Mouse (Mus musculus): ENCODE measurements around the gene Alkbh6.
A peak's percentile ranks its signal among the peaks of the same experiment; 100 is the strongest.

Gene Alkbh6

DNA sequence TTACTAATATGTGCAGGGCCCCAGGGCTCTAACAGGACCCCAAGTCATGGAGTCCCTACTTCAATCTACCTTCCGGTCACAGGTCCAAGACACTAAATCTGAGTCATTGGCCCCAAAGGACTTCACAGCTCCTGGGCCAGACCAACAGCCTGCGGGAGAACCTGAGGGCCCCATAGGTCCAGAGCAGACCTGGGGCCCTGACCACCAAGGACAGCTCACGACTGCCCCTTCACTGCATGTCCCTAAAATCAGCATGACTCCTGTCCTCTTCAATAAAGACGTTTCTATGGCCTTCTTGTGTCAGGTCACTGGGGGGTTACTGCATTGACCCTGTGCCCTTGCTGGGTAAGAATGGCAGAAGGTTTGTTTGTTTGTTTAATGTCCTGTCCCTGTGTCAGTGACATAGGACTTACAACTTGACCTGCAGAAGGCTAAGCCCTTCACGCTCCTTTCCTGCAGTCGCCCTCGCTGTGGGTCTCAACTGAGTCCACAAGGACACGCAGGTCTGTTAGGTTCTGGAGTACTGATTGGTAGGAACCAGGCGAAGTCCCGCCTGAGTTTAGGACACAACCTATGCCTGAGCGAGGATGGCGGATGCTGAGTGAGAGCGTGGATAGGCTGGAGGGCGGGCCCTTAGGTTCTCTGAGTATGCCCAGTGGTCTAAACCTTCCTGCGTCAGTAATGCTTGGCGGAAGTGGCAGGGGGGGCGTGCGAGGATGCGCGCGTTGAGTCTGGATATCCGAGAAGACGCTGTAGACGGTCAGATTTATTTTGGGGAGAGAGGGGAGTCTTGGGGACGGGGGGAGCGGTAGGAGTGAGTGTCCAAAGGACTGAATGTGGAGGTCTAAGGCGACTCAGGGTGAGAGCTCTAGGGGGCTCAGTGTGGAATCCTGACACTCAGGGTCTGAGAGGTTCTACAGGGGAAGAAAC, at the start of gene Alkbh6:
Gene Alkbh6, plus strand, starts transcription at position 642 of the 930 bp plus-strand sequence.
- DNase-seq = peak; percentile 94 to 96

DNA sequence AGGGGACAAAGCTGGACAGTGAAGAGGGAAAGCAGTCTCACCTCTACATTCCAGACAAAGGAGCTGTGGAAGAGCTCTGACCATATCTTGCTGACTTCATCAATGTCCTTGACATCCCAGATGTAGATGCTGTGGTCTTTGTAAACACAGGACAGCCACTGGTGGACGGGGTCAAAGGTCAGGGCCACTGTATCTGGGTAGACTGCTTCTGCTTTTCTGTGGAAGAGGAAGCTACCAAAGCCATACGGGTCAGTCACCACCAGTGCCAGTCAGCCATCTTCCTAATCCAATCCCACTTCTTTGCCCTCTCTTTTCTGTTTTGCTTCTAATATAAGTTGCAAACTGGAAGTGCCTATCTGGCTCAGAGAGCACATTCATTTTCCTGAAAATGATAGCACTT, 43.5 kb upstream of the Alkbh6 start:
- DNase-seq = peak in 1 of 2 experiments; percentile 27

DNA sequence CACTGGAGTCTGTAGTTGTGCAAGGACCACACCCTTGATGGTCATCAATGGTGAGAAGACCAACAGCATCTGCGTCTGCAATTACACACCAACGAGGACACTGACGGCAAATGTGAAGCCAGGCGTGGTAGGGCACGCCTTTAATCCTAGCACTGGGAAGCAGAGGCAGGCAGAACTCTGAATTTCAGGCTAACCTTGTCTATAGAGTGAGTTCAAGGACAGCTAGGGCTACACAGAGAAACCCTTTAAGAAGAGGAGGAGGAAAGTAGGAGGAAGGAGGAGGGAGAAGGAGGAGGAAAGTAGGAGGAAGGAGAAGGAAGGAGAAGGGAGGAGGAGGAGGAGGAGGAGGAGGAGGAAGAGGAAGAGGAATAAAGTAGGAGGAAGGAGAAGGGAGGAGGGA, 43.0 kb upstream of the Alkbh6 start:
- DNase-seq = no peak

DNA sequence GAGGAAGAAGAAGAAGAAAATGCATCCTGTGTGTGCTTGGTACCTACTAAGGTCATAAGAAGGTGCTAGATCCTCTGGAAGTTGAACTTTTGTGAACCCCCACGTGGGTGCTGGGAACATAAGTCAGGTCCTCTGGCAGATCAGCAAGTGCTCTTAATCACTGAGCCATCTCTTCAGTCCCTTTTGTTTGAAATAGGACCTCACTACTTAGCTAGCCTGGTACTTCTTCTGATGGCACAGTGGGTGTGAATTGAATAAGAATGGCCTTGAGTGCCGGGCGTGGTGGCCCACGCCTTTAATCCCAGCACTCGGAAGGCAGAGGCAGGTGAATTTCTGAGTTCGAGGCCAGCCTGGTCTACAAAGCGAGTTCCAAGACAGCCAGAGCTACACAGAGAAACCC, 42.6 kb upstream of the Alkbh6 start:
- no peak for DNase-seq

DNA sequence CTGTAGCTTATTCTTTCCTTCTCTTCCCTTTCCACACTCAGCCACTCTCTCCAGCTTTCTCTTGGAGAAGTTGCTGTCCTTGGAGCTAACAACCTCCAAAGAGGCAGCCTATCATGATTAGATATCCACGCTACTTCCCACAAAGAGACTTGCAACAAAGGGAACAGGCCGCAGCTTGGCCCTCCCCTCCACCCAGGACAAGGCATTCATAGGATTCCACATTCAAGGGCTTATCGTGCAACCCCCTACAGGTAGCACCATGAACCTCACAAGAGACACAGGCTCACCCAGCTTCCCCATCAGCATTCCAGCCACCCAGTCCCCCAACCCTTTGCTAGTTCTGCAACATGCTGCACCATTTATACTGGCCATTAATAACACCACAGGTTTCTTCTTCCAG, 41.7 kb upstream of the Alkbh6 start:
- no peak for DNase-seq

DNA sequence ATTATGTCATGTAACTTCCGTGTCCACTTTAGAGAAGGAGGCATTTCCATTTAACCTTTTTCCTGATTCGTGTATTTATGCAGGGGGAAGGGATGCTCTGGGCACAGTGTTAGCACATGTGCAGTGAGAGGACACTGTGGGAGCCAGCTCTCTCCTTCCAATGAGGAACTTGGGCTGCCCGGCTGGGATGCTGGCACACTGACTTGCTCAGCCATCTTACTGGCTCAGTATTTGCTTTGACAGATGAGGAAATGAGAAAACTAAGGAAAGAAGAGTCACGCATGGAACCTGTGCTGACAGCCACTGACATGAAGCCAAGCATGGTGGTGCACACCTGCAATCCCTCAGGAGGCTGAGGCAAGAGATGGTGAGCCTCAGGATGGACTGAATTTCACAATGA, 38.9 kb upstream of the Alkbh6 start:
- no peak for DNase-seq

DNA sequence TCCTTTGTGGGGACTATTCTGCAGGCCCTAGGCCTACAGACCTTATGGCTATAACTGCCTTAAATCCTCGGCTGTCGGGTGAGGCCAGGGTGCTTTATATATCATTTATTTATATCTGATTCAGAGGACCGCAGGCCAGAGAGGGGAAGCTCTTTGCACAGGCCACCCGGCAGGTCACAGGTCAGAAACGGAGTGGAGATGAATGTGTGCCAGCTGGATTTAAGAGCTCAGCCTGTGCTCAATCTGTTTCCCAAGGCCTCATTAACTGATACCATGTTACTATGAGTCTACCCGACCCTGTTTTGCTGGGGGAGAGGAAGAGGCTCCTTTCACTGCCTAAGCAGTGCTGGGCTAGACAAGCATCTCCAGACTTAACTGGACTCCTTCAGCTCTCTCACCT, 34.1 kb upstream of the Alkbh6 start:
- DNase-seq = peak in 1 of 2 experiments; percentile 62

DNA sequence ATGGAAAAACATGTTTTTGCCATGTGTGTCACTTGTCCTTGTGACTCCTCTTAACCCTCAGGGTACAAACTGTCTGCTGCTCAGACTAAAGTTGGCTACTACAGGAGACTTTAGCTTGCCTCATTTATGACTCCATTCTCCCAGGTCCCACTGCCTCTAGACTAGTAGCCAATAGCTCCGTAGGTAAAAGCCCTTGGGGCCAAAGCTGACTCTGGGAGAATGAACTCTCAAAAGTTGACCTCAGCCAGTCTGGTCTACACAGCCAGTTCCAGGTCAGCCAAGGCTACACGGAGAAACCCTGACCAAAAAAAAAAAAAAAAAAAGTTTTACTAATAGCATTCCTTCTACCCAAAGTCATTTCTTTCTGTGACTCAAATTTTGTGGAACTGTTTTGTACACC, 29.6 kb upstream of the Alkbh6 start:
- no peak for DNase-seq

DNA sequence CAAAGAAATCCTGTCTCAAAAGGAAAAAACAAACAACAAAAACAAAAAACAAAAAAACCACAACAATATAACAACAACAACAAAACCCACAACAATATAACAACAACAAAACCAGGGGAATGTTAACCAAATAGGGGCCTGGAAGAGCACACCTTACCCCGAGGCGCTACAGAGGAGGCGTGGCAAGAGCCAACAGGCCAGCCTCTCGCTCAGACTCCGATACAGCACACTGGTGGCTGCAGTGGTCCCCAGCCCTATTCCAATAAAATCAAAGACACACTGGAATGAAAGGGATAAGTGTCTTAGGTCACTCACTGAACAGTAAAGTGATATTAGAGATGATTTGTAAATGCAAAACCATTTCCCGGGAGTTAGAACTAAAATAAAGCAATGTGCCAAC, 29.0 kb upstream of the Alkbh6 start:
- no peak for DNase-seq

DNA sequence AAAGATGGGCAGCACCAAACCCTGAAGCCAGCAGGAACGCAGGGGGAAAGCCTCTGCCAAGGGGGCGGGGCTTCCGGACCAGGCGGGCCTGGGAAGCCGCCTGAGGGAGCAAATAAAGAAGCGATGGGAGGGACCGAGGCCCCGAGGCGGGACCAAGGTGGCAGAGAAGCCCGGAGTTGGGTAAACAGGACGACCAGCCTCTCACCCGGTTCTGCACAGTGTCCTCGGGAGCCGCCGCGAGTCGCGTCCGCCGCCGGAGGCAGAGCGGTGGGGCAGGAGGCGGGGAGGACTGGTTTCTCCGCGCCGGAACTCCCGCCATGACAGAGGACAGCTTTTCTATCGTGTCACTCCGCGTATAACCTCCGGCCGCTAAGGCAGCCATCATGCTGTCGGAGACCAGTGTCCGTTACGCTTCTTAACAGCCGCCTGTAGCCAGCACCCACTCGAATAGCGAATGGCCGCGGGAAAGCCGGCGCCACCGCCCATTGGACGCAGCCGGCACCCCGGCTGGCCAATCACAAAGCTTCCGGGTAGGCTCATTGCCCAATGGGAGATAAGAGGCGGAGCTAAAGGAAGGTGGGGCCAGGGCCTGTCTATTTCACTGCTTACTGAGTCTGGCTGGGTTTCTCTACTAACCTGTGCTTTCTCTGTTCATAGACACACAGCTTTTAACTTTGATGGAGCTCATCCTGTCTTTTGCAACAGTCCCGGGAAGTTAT, 28.4 kb upstream of the Alkbh6 start, which contains the start of the genes Thap8 and Wdr62:
Gene Thap8, plus strand, starts transcription at position 144 of the 719 bp plus-strand sequence.
Gene Wdr62, minus strand, starts transcription at position 469 of the 719 bp plus-strand sequence.
- peak; percentile 94 to 95 for DNase-seq

DNA sequence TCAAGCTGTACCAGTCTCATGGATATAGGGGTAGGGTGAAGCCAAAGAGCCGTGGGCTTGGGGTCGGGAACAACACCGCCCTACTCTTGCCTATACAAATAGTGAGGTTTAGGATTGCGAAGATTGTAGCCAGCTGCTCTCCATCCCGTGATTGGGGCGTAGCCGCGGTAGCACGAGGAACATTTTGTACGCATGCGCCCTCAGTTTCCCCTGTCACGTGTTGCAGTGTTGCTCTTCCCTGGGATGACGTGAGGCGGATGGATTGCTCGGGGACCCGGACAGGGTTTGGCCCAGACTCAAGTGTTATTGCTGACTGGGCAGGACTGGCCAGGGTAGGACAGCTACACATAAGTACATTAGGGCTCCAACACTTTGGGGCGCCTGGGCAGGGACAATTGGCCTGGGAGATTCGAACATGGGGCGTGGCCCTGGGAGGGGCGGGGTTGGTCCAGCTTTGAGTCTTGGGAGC, 27.8 kb upstream of the Alkbh6 start:
- DNase-seq = peak; percentile 92 to 96

DNA sequence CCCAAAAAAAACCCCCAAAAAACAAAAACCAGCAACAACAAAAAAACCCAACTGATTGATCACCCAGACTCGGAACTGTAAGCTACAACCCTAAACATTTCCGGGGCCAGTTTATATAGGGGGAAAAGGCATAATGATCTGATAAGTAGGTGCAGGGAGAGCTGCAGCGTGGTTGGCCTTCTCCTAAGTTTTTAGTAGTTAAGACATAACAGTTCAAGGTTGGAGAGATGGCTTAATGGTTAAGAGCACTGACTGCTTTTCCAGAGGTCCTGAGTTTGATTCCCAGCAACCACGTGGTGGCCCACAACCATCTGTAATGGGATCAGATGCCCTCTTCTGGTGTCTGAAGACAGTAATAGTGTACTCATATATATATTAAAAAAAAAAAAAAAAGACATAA, 27.0 kb upstream of the Alkbh6 start:
- no peak for DNase-seq

DNA sequence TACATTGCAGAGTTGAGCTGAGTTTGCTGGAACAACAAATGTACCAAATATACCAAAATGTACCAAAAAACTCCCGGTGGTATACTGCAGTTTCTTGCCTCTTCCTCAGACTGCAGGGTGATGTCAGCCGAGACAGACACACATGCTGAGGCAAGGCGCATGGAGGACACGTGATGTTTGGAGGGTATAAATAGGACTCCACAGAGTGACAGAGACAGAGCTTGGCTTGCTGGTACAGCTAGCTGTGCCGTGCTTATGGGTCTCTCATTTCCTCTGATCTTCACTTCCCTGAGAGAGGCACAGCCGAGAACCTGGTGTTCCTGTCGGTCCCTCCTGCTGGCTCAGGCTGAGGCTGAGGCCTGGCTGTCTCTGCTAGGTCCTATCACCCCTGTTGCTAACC, 25.8 kb upstream of the Alkbh6 start:
- no peak for DNase-seq

DNA sequence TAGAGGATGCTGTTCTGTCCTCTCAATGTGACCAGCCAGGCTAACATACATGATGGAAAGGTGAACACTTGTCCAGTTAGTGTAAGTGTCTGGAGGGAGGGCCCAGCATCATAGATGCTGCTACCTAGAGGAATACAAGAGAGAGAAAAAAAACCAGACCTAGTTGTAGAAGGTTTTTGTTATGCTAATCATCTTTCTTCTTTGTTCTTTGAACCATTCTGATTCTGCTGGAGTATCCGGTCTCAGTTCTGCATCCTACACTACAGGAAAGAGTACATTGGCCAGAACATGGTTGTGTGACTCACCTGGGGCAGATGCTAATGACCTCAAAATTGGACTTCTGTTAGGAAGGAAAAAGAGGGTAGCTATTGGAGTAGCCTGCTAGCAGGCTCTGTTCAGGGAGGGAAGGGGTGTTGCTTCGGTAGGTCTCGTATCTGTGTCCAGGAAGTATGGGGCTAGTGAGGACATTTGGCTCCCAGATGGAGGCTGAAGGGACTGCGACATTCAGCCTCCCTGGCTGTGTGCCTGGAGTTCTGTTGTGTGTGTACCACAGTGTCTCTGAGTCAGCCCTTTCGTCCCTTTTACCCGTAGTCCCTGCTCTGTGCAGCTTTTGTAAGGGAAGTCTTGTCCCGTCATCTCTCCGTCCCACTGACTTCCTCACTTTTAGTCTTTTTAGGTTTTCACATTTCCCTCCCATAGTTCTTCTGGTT, 21.7 kb upstream of the Alkbh6 start:
- peak in 1 of 2 experiments; percentile 47 for DNase-seq

DNA sequence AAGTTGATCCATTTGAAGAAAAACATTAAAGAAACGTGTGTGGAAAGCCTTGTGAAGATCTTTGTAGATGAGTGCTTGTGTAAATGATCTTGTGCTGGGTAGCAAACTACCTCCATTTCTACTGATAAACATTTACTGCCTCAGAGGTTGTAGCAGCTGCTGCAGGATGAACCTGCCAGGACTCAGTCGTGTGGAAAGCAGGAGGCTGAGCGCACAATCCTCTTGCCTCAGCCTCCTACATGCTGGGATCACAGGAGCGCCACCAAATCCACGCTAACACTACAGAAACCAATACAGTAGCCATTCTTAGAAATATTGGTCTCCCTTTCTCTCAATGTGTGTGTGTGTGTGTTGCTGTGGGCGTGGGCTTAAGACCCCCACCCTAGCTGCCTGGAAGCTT, 20.5 kb upstream of the Alkbh6 start:
- DNase-seq = no peak

DNA sequence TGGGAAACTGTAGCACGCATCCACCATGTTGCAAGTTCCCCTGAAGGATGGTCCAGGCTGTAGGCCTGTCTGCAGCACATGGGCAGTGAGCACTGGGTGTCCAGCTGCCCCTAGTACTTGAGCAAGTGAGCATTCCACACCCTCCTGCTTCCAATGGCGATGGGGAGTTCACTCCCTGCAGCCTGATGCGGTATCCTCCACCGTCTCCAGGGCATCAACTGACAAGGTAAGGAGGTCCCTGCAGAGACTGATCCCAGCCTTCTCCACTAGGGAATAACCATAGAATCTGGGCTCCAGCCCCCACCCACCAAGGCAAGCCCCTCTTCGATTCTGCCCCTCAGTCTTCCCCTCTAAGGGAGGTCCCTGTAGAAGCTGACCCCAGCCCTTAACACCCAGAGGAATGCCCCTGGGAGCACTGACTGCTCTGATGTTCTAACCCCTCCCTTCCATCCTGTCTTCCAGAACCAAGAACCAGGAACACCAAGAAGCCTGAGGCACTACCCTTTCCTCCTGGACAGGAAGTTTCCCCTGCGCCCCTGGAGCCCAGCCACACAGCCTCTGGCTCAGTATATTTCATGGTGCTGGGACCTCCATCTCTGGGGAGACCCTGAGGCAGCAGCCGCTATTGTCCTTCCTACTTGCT, 19.3 kb upstream of the Alkbh6 start:
- DNase-seq = no peak

DNA sequence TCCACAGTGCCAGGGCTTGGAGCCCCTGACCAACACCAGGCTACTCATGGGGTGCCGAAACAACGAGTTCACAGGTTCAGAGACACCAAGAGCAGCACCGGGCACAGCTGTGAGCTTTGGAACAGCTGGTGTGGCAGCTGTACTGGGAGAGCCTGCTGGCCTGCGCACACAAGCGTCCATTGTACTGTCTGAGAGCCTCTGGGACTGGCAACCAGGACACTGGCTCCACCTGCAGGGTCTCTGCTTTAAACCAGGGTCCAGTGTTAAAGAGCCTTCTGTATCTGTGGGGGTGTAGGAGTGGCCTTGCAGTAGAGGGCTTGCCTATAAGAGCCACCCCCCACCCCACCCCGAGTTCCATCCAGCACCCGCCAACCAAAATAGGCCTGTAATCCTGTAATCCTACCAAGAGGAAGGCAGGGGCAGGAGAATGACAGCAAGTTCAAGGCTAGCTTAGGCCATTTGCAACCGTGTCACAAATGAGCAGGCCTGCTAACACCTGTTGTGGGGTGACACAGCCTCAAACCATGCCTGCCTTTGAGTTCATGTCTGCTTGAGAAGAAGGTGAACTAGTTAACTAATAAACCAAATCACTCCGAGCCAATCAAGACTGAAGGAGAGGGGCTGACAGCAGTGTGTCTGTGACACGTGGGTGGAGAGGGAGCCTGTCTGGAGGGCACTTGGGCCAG, 18.7 kb upstream of the Alkbh6 start:
- peak in 1 of 2 experiments; percentile 35 for DNase-seq

DNA sequence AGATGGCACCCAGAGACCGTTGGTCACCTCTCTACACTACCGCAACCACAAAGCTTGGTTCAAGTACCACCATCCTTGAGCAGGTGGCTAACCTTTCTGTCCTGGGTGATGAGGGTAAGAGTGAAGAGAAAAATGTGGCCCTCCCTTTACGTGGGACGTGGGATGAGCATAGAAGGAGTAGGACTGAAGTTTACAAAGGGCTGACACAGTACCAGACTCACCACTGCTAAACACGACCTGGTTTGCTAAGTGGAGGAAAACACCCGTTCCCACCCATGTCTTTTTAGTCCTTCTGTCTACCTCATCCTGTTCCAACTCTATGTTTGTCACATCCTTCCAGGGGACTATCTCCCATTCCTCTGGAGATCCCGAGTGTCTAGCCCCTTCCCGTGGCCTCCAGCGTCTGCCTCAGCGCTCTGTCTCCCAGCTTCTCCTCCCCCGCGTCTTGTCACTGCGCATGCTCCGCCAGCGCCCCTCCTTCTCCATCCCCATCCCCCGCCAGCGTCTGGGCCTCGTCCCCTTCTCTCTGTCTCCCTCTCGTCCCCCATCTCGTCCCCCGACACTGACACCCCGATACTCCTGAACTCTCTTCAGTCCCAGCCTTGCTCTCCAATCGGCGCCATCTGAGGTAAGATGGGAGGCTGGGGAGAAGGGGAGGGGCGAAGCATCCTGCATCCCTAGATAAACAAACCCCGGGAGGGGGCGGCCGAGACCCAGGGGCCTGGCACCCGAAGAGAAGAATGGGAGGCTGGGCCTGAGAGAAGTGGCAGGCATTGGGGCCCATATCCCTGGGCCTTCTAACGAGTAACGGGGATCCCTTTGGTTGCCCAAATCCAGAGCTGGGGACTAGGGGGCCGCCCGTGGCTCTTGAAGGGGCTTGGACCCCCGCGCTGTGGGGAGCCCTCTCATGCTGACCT, 17.0 kb upstream of the Alkbh6 start, which contains the start of gene Clip3:
Gene Clip3, plus strand, starts transcription at position 514 of the 917 bp plus-strand sequence.
- peak; percentile 71 to 75 for DNase-seq

DNA sequence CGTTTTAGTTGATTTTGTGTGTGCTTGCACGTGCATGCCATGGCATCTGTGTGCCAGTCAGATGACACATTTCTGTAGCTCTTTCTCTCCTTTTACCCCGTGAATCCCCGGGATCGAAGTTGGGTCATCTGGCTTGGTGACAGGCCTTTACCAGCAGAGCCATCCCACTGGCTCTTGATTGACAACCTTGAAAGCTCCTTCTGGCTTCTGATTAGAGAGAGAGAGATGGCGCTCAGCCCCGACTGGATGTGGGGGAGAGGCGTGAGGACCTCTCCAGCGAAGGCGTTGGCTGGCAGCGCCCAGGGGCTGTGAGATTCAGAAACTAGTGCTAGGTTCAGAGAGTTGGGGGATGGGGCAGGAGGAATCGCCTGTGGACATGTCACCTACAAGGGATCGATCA, 14.7 kb upstream of the Alkbh6 start:
- no peak for DNase-seq

DNA sequence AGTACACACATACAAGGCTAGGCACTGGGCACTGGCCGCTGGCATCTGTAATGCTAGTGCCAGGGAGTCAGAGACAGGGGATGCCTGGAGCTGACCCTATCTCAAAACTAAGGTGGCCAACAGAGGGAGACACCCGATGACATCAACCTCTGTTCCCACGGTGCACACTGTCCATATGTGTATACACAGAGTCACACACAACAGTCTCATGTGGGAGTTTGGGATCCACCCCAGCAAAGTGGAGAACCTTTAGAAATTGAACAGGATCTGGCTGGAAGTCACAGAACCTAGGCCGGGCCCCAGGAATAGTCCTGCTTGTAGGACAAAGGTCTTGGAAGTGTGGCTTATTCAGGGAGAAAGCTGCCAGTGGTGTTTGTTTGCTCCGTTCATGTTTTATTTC, 14.2 kb upstream of the Alkbh6 start:
- DNase-seq = no peak

DNA sequence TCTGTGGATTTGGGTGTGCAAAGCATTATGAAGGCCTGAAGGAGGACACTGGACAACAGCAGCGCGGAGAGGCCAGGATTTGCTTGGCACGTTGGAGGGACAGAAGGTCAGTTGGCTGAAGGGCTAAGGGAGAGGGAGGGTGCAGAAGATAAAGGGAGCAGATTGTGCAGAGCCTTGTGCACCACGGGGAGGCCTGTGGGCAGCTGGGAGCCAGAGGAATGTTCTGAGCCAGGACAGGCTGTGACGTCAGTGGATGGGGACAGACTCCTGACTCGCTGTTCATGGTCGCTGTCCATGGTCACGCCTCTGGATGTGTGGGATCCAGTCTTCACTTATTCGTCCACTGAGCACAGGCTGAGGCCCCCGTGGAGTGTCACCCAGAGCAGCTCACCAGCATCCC, 13.4 kb upstream of the Alkbh6 start:
- DNase-seq = peak; percentile 50 to 69
